Mouse (Mus musculus): ENCODE results near the gene Reln.

- TF ChIP-seq POLR2A (IDR thresholded peaks at IDR 0.05; ENCODE audit: borderline replicate concordance, insufficient read depth, low read length) (no peak), CTCF (IDR thresholded peaks at IDR 0.05; ENCODE audit: borderline replicate concordance, insufficient read depth, low read depth, low read length) (no peak)
Observed at GRCm38 (mm10) chr5:22303709-22304108, 40.8 kb downstream of the Reln start.

Data from cerebellum, adult 2 months (tissue).